Mouse (Mus musculus): ENCODE data around the gene Srrm1. TPM values are rescaled to one million over a fixed set of nuclear protein-coding genes. Genes with fewer than 3 reads are reported as not detected.

The Srrm1 gene
- 281 and 545 TPM in 2 replicates for polyA plus RNA-seq (2012; ENCODE audit: insufficient read depth, insufficient read length, low replicate concordance, missing spikeins)

DNA sequence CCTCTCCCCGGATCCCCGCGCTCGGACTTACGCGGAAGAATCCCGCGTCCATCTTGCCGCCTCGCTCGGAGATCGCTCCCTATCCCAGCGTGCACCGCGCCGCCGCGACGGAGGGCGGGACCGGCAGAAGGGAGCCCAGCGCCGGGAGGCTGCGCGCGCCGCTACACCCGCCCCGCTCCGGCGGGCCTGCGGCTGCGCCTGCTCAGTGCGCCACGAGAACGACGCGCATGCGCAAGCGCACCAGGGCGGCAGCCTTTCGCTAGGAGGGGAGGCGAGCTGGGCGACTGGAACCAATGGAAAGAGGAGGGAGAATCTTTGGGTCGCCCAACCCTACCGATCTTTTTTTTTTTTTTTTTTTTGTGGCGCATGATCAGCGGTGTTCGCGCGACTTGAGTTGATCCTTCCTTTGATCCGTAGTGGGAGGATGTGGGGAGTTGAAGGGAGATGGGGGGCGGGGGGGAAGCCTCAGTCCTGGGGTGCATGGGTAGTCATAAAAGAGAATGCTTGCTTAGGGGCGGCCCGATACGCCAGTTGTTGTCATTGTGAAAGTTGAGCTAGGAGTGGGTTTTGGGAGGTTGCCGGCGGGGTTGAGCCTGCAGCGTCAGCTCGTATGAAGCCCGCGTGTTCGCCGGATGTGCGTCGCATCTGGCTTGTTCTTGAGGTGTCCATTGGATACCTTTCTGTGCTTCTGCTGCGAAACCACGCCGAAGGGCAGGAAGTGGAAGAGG, at the start of gene Srrm1:
Gene Srrm1, minus strand, starts transcription at position 256 of the 728 bp plus-strand sequence.
- peaks cover 5% of the 10 kb centered on the region for H3K4me1 ChIP-seq (ENCODE audit: control insufficient read depth, insufficient read depth, low read length)
- H3K27ac ChIP-seq (ENCODE audit: insufficient read depth, low read depth, low read length) = peak within 1 kb of the TSS; percentile 89
- peak within 1 kb of the TSS; percentile 99 for H3K4me3 ChIP-seq (ENCODE audit: insufficient read depth, low read depth, low read length)
- under 1% methylated on average over 69 of the region's 69 CpGs for WGBS
- TF ChIP-seq POLR2A (IDR thresholded peaks at IDR 0.05; ENCODE audit: insufficient read depth, low read depth, low read length) (peak; percentile 67; the same call in 1 of the 2 replicates), CTCF (IDR thresholded peaks at IDR 0.05; ENCODE audit: insufficient read depth, low read depth, low read length) (no peak)

DNA sequence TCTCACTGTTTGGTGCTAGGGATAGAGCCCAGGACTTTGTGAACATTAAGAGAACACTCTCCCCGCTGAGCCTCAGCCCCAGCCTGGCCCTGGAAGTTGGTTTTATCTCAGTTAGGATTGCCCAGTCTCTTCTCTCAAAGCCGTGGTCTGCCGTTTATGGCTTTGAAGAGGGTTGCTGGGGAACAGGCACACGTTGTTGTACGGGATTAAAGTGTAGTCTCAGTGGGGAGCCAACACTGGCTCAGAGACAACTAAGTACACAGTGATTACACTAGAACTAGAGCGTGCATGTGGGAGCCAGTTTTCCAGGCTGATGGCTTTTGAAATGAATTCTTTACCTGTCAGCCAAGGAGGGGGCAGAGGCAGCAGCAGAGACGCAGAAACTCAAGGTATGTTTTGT, 48.8 kb upstream of the Srrm1 start:
- TF ChIP-seq CTCF (IDR thresholded peaks at IDR 0.05; ENCODE audit: insufficient read depth, low read depth, low read length) = no peak
- TF ChIP-seq POLR2A (IDR thresholded peaks at IDR 0.05; ENCODE audit: insufficient read depth, low read depth, low read length) = no peak
- Histone ChIP-seq H3K4me1 (ENCODE audit: control insufficient read depth, insufficient read depth, low read length) (peaks cover 6% of the 10 kb centered on the region), H3K27ac (ENCODE audit: insufficient read depth, low read depth, low read length) (no peak overlapping the region), H3K4me3 (ENCODE audit: insufficient read depth, low read depth, low read length) (no peak overlapping the region)
- 36% methylated on average over 7 of the region's 7 CpGs for WGBS

DNA sequence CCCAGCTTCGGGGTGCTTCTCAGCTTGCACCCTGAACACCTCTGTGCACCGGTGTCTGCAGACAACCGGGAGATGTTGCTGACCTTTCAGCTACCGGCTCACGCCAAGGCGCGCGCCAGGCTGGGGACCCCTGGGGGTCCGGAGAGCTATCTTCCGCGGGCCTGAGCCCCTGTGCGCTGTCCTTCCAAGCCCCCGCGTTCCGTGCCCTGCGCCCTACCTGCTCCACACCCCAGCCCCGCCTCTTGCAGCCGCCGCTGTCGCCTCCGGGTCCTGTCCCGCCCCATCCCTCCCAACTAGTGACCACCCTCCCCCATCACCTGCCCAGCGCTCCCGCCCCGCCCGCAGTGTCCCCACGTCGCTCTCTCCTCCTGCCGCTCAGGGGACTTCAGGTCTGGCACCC, 44.9 kb upstream of the Srrm1 start, which contains the start of gene Ncmap:
Gene Ncmap, minus strand, starts transcription at position 237 of the 400 bp plus-strand sequence.
- TF ChIP-seq CTCF (IDR thresholded peaks at IDR 0.05; ENCODE audit: insufficient read depth, low read depth, low read length) = no peak
- no peak for TF ChIP-seq POLR2A (IDR thresholded peaks at IDR 0.05; ENCODE audit: insufficient read depth, low read depth, low read length)
- no peaks in the 10 kb centered on the region; the same call in 1 of the 2 replicates for H3K4me1 ChIP-seq (ENCODE audit: control insufficient read depth, insufficient read depth, low read length)
- H3K4me3 ChIP-seq (ENCODE audit: insufficient read depth, low read depth, low read length) = no peak within 1 kb of the TSS
- WGBS = 2% methylated on average over 29 of the region's 29 CpGs
- H3K27ac ChIP-seq (ENCODE audit: insufficient read depth, low read depth, low read length) = no peak within 1 kb of the TSS

DNA sequence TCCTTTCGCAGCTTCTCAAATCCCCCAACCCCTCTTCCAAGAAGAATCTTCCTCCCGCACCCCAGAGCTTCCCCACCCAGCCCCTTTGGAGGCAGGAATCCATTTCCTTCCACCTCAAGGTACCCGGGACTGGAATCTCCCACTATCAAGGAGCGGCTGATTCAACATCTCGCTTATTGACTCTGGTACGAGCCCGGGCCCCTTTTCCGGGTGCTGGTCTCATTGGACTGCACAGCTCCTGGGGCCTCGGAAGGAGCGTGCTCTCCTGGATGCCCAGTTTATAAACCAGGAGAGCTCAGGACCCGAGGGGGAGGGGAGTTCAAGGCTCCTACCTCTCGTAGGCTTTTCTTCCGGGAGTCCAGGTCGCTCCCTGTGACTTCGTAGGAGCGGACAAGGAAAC, 44.4 kb upstream of the Srrm1 start:
- Histone ChIP-seq H3K4me3 (ENCODE audit: insufficient read depth, low read depth, low read length) (no peak overlapping the region), H3K4me1 (ENCODE audit: control insufficient read depth, insufficient read depth, low read length) (no peaks in the 10 kb centered on the region; the same call in 1 of the 2 replicates), H3K27ac (ENCODE audit: insufficient read depth, low read depth, low read length) (no peak overlapping the region)
- no peak for TF ChIP-seq CTCF (IDR thresholded peaks at IDR 0.05; ENCODE audit: insufficient read depth, low read depth, low read length)
- no peak for TF ChIP-seq POLR2A (IDR thresholded peaks at IDR 0.05; ENCODE audit: insufficient read depth, low read depth, low read length)
- 30% methylated on average over 16 of the region's 16 CpGs for WGBS

DNA sequence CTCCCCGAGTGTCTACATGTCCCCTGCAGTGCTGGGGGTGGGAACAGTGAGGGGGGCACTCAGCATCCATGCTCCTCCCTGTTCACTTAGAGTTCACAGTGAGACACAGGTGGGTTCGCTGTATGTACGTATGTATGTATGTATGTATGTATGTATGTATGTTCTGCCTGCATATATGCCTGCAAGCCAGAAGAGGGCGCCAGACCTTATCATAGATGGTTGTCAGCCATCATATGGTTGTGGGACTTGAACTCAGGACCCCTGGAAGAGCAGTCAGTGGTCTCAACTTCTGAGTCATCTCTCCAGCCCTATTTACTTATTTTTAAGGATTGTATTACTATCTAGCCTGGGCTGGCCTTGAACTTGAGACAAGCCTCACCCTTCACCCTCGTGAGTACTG, 43.2 kb upstream of the Srrm1 start:
- Histone ChIP-seq H3K4me1 (ENCODE audit: control insufficient read depth, insufficient read depth, low read length) (no peaks in the 10 kb centered on the region; the same call in 1 of the 2 replicates), H3K27ac (ENCODE audit: insufficient read depth, low read depth, low read length) (no peak overlapping the region), H3K4me3 (ENCODE audit: insufficient read depth, low read depth, low read length) (no peak overlapping the region)
- TF ChIP-seq POLR2A (IDR thresholded peaks at IDR 0.05; ENCODE audit: insufficient read depth, low read depth, low read length) (no peak), CTCF (IDR thresholded peaks at IDR 0.05; ENCODE audit: insufficient read depth, low read depth, low read length) (no peak)
- 92% methylated on average over 5 of the region's 5 CpGs for WGBS

DNA sequence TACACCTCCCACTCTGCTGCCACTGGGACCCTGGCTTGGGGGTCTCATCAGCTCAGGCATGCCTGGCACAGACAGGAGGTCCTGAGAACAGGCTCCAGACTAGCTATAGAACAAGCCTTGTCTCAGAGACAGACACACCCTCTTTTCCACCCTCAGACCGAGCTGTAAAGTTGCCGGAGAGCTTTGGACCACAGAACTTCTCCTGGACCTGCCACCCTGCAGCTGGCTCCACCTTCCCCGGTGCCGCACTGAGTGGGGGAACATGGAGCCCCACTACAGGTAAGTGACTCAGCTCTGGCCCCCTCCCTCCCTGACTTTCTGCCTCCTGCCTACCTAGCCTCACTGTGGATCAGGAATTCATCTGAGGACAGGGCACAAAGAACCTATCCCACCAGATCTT, 42.3 kb upstream of the Srrm1 start:
- Histone ChIP-seq H3K4me1 (ENCODE audit: control insufficient read depth, insufficient read depth, low read length) (no peaks in the 10 kb centered on the region; the same call in 1 of the 2 replicates), H3K4me3 (ENCODE audit: insufficient read depth, low read depth, low read length) (no peak overlapping the region), H3K27ac (ENCODE audit: insufficient read depth, low read depth, low read length) (no peak overlapping the region)
- no peak for TF ChIP-seq POLR2A (IDR thresholded peaks at IDR 0.05; ENCODE audit: insufficient read depth, low read depth, low read length)
- no peak for TF ChIP-seq CTCF (IDR thresholded peaks at IDR 0.05; ENCODE audit: insufficient read depth, low read depth, low read length)
- WGBS = 90% methylated on average over 4 of the region's 4 CpGs

DNA sequence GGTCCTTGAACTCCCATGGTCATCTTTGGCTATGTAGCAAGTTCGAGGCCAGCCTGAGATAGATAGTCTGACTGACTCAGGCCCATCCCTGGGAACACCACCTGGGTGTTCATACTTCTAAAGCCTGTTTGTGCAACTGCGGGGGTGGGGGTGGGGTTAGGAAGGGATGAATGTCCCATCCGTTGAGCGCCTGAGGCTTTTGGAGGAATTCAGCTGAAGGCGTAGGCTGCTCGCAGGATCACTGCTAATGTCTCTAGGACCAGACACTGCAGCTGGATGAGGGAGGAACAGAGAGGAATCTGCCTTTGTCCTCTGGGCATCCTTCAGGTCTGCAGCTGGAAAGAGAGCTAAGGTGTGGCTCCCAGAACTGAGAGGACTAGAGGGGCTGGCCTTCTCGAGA, 41.5 kb upstream of the Srrm1 start:
- no peak for TF ChIP-seq CTCF (IDR thresholded peaks at IDR 0.05; ENCODE audit: insufficient read depth, low read depth, low read length)
- TF ChIP-seq POLR2A (IDR thresholded peaks at IDR 0.05; ENCODE audit: insufficient read depth, low read depth, low read length) = no peak
- H3K27ac ChIP-seq (ENCODE audit: insufficient read depth, low read depth, low read length) = no peak overlapping the region
- H3K4me3 ChIP-seq (ENCODE audit: insufficient read depth, low read depth, low read length) = no peak overlapping the region
- no peaks in the 10 kb centered on the region; the same call in 1 of the 2 replicates for H3K4me1 ChIP-seq (ENCODE audit: control insufficient read depth, insufficient read depth, low read length)
- 82% methylated on average over 7 of the region's 7 CpGs for whole genome bisulfite sequencing

DNA sequence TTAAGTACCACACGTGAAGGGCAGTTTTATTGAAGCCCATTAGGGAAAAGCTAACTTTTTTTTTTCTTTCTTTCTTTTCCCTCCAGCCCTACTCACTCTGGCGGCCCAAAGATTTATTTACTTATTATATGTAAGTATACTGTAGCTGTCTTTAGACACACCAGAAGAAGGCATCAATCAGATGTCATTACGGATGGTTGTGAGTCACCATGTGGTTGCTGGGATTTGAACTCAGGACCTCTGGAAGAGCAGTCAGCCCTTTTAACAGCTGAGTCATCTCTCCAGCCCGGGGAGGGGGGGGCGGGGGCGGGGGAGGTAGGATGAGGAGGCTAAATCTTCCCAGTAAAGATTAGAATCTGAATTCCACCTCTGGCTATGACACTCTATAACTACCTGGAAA, 40.3 kb upstream of the Srrm1 start:
- Histone ChIP-seq H3K4me1 (ENCODE audit: control insufficient read depth, insufficient read depth, low read length) (no peaks in the 10 kb centered on the region; the same call in 1 of the 2 replicates), H3K27ac (ENCODE audit: insufficient read depth, low read depth, low read length) (no peak overlapping the region), H3K4me3 (ENCODE audit: insufficient read depth, low read depth, low read length) (no peak overlapping the region)
- TF ChIP-seq POLR2A (IDR thresholded peaks at IDR 0.05; ENCODE audit: insufficient read depth, low read depth, low read length) = no peak
- no peak for TF ChIP-seq CTCF (IDR thresholded peaks at IDR 0.05; ENCODE audit: insufficient read depth, low read depth, low read length)
- WGBS = 79% methylated on average over 6 of the region's 6 CpGs

DNA sequence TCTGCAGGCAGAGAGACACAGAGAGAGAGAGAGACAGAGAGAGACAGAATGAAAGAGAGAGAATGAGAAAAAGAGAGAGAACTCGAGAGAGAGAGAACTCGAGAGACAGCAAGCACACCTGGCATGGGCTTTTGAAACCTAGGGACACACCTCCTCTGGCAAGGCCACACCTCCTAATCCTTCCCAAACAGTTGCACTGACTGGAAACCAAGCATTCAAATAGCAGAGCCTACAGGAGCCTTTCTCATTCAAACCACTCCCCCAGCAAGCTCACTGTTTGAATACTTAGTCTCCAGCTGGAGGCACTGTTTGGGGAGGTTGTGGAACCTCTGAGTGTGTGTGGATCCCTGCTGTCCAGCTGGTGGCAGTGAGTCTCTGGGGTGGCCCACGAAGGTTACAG, 39.7 kb upstream of the Srrm1 start:
- WGBS = 92% methylated on average over 3 of the region's 3 CpGs
- no peak overlapping the region for H3K27ac ChIP-seq (ENCODE audit: insufficient read depth, low read depth, low read length)
- TF ChIP-seq CTCF (IDR thresholded peaks at IDR 0.05; ENCODE audit: insufficient read depth, low read depth, low read length) = no peak
- no peak for TF ChIP-seq POLR2A (IDR thresholded peaks at IDR 0.05; ENCODE audit: insufficient read depth, low read depth, low read length)
- no peak overlapping the region for H3K4me3 ChIP-seq (ENCODE audit: insufficient read depth, low read depth, low read length)
- H3K4me1 ChIP-seq (ENCODE audit: control insufficient read depth, insufficient read depth, low read length) = no peaks in the 10 kb centered on the region; the same call in 1 of the 2 replicates
